Mouse (Mus musculus) forebrain, embryonic 12.5 days (tissue): ENCODE measurements at regions not wholly inside any gene's neighbourhood (a gene's known extent, or its start where the extent isn't known, plus 50 kb on each side); places are given as distances from the start of the nearest gene placed in this dataset.

ENCODE experiments used
- ATAC-seq: fragments of 200-750 bp; cut with Nextera tagmentation; 2 replicates; pipeline ENCODE4 v1.8.0; 2017; ENCODE audit warnings: moderate TSS enrichment; ENCODE audit not compliant: low FRiP score
- H3K27ac ChIP-seq: fragments of 300-500 bp; sonication (generic); 2 replicates; pipeline ENCODE4 v1.5.1; 2016; ENCODE audit warnings: mild to moderate bottlenecking
- H3K27me3 ChIP-seq: fragments of 300-500 bp; sonication (generic); 2 replicates; pipeline ENCODE4 v1.6.1; 2016; ENCODE audit warnings: mild to moderate bottlenecking
- H3K36me3 ChIP-seq: fragments of 300-500 bp; sonication (generic); replicated peaks from 2 replicates; pipeline ENCODE4 v1.6.1; 2016; ENCODE audit warnings: mild to moderate bottlenecking
- H3K4me1 ChIP-seq: fragments of 300-500 bp; sonication (generic); 2 replicates; pipeline ENCODE4 v1.6.1; 2016
- H3K4me2 ChIP-seq: fragments of 300-500 bp; sonication (generic); 2 replicates; pipeline ENCODE4 v1.6.1; 2016; ENCODE audit warnings: mild to moderate bottlenecking, moderate library complexity
- H3K4me3 ChIP-seq: fragments of 300-500 bp; sonication (generic); replicated peaks from 2 replicates; pipeline ENCODE4 v1.5.1; 2016; ENCODE audit warnings: mild to moderate bottlenecking
- H3K9ac ChIP-seq: fragments of 300-500 bp; sonication (generic); 2 replicates; pipeline ENCODE4 v1.6.1; 2016; ENCODE audit warnings: mild to moderate bottlenecking
- H3K9me3 ChIP-seq: fragments of 300-500 bp; sonication (generic); 2 replicates; pipeline ENCODE4 v1.6.1; 2016
- WGBS: fragments of 180-500 bp; shearing (Covaris S2); methylation state at CpG from one replicate; pipeline ENCODE4 v1.1.7; 2016; 5-methylcytosine and 5-hydroxymethylcytosine counted together

- Histone ChIP-seq H3K9ac (no peak overlapping the region), H3K4me2 (no peak overlapping the region), H3K27me3 (no peaks in the 10 kb centered on the region), H3K9me3 (no peaks in the 10 kb centered on the region), H3K36me3 (no peaks in the 10 kb centered on the region), H3K4me3 (no peak overlapping the region), H3K4me1 (peaks cover 3% of the 10 kb centered on the region; the same call in 1 of the 2 replicates), H3K27ac (no peak overlapping the region)
- ATAC-seq, result no peak
- WGBS, result 73% methylated on average over 9 of the region's 9 CpGs
These were observed 178.0 kb downstream of the Uaca start for GRCm38 (mm10) chr9:60972201-60972910.

GRCm38 (mm10) chr9:60974546-60974945, 180.2 kb downstream of the Uaca start:
- H3K9me3 ChIP-seq, result no peaks in the 10 kb centered on the region
- H3K4me3 ChIP-seq, result no peak overlapping the region
- H3K27ac ChIP-seq, result no peak overlapping the region
- H3K27me3 ChIP-seq, result no peaks in the 10 kb centered on the region
- no peak overlapping the region for H3K9ac ChIP-seq
- H3K4me1 ChIP-seq, result no peaks in the 10 kb centered on the region
- ATAC-seq, result no peak
- WGBS, result 94% methylated on average over 1 of the region's 1 CpGs
- no peak overlapping the region for H3K4me2 ChIP-seq
- no peaks in the 10 kb centered on the region for H3K36me3 ChIP-seq

- Histone ChIP-seq H3K36me3 (no peaks in the 10 kb centered on the region), H3K9ac (no peak overlapping the region), H3K4me1 (no peaks in the 10 kb centered on the region), H3K27ac (no peak overlapping the region), H3K27me3 (0 out of 2 replicates have a peak, but pooled peaks cover 3% of the 10 kb centered on the region), H3K4me2 (no peak overlapping the region), H3K9me3 (no peaks in the 10 kb centered on the region), H3K4me3 (no peak overlapping the region)
- ATAC-seq, result no peak
- 64% methylated on average over 13 of the region's 13 CpGs for WGBS
These were observed 188.2 kb downstream of the Uaca start for GRCm38 (mm10) chr9:60982383-60983085.

GRCm38 (mm10) chr9:60983246-60983645, 188.9 kb downstream of the Uaca start:
- no peak overlapping the region for H3K9ac ChIP-seq
- WGBS, result 69% methylated on average over 5 of the region's 5 CpGs
- 0 out of 2 replicates have a peak, but pooled peaks cover 3% of the 10 kb centered on the region for H3K27me3 ChIP-seq
- H3K9me3 ChIP-seq, result no peaks in the 10 kb centered on the region
- no peaks in the 10 kb centered on the region for H3K4me1 ChIP-seq
- H3K4me2 ChIP-seq, result no peak overlapping the region
- no peak overlapping the region for H3K4me3 ChIP-seq
- ATAC-seq, result no peak
- H3K27ac ChIP-seq, result no peak overlapping the region
- H3K36me3 ChIP-seq, result no peaks in the 10 kb centered on the region

- peaks cover 3% of the 10 kb centered on the region; the same call in 1 of the 2 replicates for H3K4me1 ChIP-seq
- no peaks in the 10 kb centered on the region for H3K36me3 ChIP-seq
- no peak overlapping the region for H3K27ac ChIP-seq
- H3K27me3 ChIP-seq, result peaks cover 4% of the 10 kb centered on the region; the same call in 1 of the 2 replicates
- no peak overlapping the region for H3K9ac ChIP-seq
- H3K9me3 ChIP-seq, result no peaks in the 10 kb centered on the region
- no peak for ATAC-seq
- no peak overlapping the region for H3K4me2 ChIP-seq
- no peak overlapping the region for H3K4me3 ChIP-seq
- 58% methylated on average over 4 of the region's 4 CpGs for WGBS
These were observed 193.8 kb downstream of the Uaca start for GRCm38 (mm10) chr9:60988113-60988512.

- no peak for ATAC-seq
- Histone ChIP-seq H3K9me3 (no peaks in the 10 kb centered on the region), H3K27me3 (peaks cover 4% of the 10 kb centered on the region; the same call in 1 of the 2 replicates), H3K4me1 (peaks cover 3% of the 10 kb centered on the region; the same call in 1 of the 2 replicates), H3K4me3 (no peak overlapping the region), H3K36me3 (no peaks in the 10 kb centered on the region), H3K9ac (no peak overlapping the region), H3K4me2 (no peak overlapping the region), H3K27ac (no peak overlapping the region)
- 51% methylated on average over 13 of the region's 13 CpGs for WGBS
These were observed 195.5 kb downstream of the Uaca start for GRCm38 (mm10) chr9:60989670-60990391.

GRCm38 (mm10) chr9:60991509-60991908, 197.2 kb downstream of the Uaca start:
- no peaks in the 10 kb centered on the region for H3K9me3 ChIP-seq
- 83% methylated on average over 5 of the region's 5 CpGs for WGBS
- ATAC-seq, result no peak
- H3K27me3 ChIP-seq, result peaks cover 4% of the 10 kb centered on the region; the same call in 1 of the 2 replicates
- no peak overlapping the region for H3K9ac ChIP-seq
- peaks cover 3% of the 10 kb centered on the region; the same call in 1 of the 2 replicates for H3K4me1 ChIP-seq
- no peak overlapping the region for H3K4me3 ChIP-seq
- no peaks in the 10 kb centered on the region for H3K36me3 ChIP-seq
- H3K4me2 ChIP-seq, result no peak overlapping the region
- H3K27ac ChIP-seq, result no peak overlapping the region

GRCm38 (mm10) chr9:60993661-60994060, 199.3 kb downstream of the Uaca start:
- peaks cover 3% of the 10 kb centered on the region; the same call in 1 of the 2 replicates for H3K4me1 ChIP-seq
- ATAC-seq, result no peak
- H3K36me3 ChIP-seq, result no peaks in the 10 kb centered on the region
- no peaks in the 10 kb centered on the region for H3K9me3 ChIP-seq
- 80% methylated on average over 8 of the region's 8 CpGs for WGBS
- no peak overlapping the region for H3K4me2 ChIP-seq
- H3K9ac ChIP-seq, result no peak overlapping the region
- no peak overlapping the region for H3K27ac ChIP-seq
- peaks cover 4% of the 10 kb centered on the region; the same call in 1 of the 2 replicates for H3K27me3 ChIP-seq
- no peak overlapping the region for H3K4me3 ChIP-seq

- H3K36me3 ChIP-seq, result no peaks in the 10 kb centered on the region
These were observed 200.8 kb downstream of the Uaca start for GRCm38 (mm10) chr9:60995096-60995495.

GRCm38 (mm10) chr9:60998086-60998785, 203.9 kb downstream of the Uaca start:
- Histone ChIP-seq H3K36me3 (no peaks in the 10 kb centered on the region), H3K4me3 (no peak overlapping the region), H3K9me3 (no peaks in the 10 kb centered on the region), H3K27ac (no peak overlapping the region), H3K27me3 (0 out of 2 replicates have a peak, but pooled peaks cover 6% of the 10 kb centered on the region), H3K4me2 (no peak overlapping the region), H3K9ac (no peak overlapping the region), H3K4me1 (peaks cover 3% of the 10 kb centered on the region; the same call in 1 of the 2 replicates)
- 85% methylated on average over 3 of the region's 3 CpGs for WGBS
- no peak for ATAC-seq

More at GRCm38 (mm10) chr9:60995096-60995495, 200.8 kb downstream of the Uaca start:
- Histone ChIP-seq H3K27ac (no peak overlapping the region), H3K9ac (no peak overlapping the region), H3K27me3 (peaks cover 10% of the 10 kb centered on the region; the same call in 1 of the 2 replicates), H3K4me1 (0 out of 2 replicates have a peak, but pooled peaks cover 3% of the 10 kb centered on the region), H3K9me3 (no peaks in the 10 kb centered on the region), H3K4me3 (no peak overlapping the region), H3K4me2 (no peak overlapping the region)
- 87% methylated on average over 6 of the region's 6 CpGs for WGBS
- no peak for ATAC-seq

- Histone ChIP-seq H3K27me3 (0 out of 2 replicates have a peak, but pooled peaks cover 6% of the 10 kb centered on the region), H3K4me2 (no peak overlapping the region), H3K4me1 (peaks cover 3% of the 10 kb centered on the region; the same call in 1 of the 2 replicates), H3K9ac (no peak overlapping the region), H3K36me3 (no peaks in the 10 kb centered on the region), H3K27ac (no peak overlapping the region), H3K9me3 (no peaks in the 10 kb centered on the region), H3K4me3 (no peak overlapping the region)
- no peak for ATAC-seq
- WGBS, result 63% methylated on average over 6 of the region's 6 CpGs
These were observed 204.7 kb downstream of the Uaca start for GRCm38 (mm10) chr9:60999001-60999529.
